28 mouse cellular contexts compared by ENCODE assay signal in genomic region chr17:46259675-46260074, GRCm38 (mm10). TPM values are rescaled to one million over a fixed set of nuclear protein-coding genes. Genes with fewer than 3 reads are reported as not detected.
DNase-seq lines count a peak whose midpoint lies in the region; ATAC-seq and TF ChIP-seq lines count a peak whose summit lies in the region.
"Had no signal": no experiment of that assay in that cellular context is flagged by ENCODE, and none has a peak within 500 bp of the region (broad histone marks: within the 10 kb centered on the region; RNA-seq: fewer than 3 reads in every experiment).

No protein-coding gene starts in this region.

- no peak overlapping the region for H3K4me2 ChIP-seq in heart, embryonic 13.5 days
- H3K4me2 ChIP-seq in limb, embryonic 13.5 days (replicated peaks), result no peak overlapping the region
- no peak overlapping the region for H3K4me2 ChIP-seq in midbrain, postnatal 0 days (ENCODE audit: low read depth, low read length, poor library complexity, severe bottlenecking)
- H3K4me2 ChIP-seq: embryonic facial prominence, embryonic 13.5 days; embryonic facial prominence, embryonic 15.5 days; forebrain, embryonic 12.5 days had no signal

- peak; percentile 94 for DNase-seq in heart, adult 11 months
- DNase-seq in heart, adult 9 months (ENCODE audit: low spot score in 2 of 2), result no peak
- no peak for DNase-seq in heart, postnatal 4 days
- no peak for DNase-seq in limb, embryonic 10.5 days (ENCODE audit: low spot score)
- no peak for DNase-seq in midbrain, postnatal 0 days (ENCODE audit: low spot score)
- DNase-seq: adrenal gland, adult 2 months; adrenal gland, postnatal 10 days; adrenal gland, postnatal 25 days; B cell, adult 2 months; cerebellum, adult 11 months; cerebellum, adult 18-20 months; cerebellum, adult 8-10 months; cerebellum, postnatal 14 days; cerebellum, postnatal 36 days; embryo, embryonic 11 days had no signal

- no peak for ATAC-seq in heart, embryonic 13.5 days (ENCODE audit: extremely low read depth, insufficient number of reproducible peaks, low FRiP score, low TSS enrichment)
- no peak for ATAC-seq in limb, embryonic 13.5 days (ENCODE audit: low FRiP score, low read depth)
- ATAC-seq in midbrain, postnatal 0 days (ENCODE audit: low FRiP score), result no peak
- ATAC-seq: CD4-positive, CD25-positive, alpha-beta regulatory T cell, adult 4 months; forebrain, embryonic 14.5 days; Patski had no signal

- TF ChIP-seq CTCF in midbrain, postnatal 0 days (IDR thresholded peaks at IDR 0.05), result no peak

- peaks cover 7% of the 10 kb centered on the region for H3K4me1 ChIP-seq in heart, embryonic 13.5 days
- H3K4me1 ChIP-seq in limb, embryonic 13.5 days, result peaks cover 2% of the 10 kb centered on the region; the same call in 1 of the 2 replicates
- peaks cover 5% of the 10 kb centered on the region for H3K4me1 ChIP-seq in limb, embryonic 10.5 days
- H3K4me1 ChIP-seq in midbrain, postnatal 0 days (ENCODE audit: insufficient read depth, low read length), result peaks cover 6% of the 10 kb centered on the region; the same call in 1 of the 2 replicates
- H3K4me1 ChIP-seq: embryonic facial prominence, embryonic 13.5 days had no signal

- 87% methylated on average over 17 of the region's 17 CpGs for WGBS in heart, embryonic 13.5 days
- 93% methylated on average over 17 of the region's 17 CpGs for WGBS in limb, embryonic 13.5 days
- 91% methylated on average over 17 of the region's 17 CpGs for WGBS in limb, embryonic 10.5 days
- 89% methylated on average over 17 of the region's 17 CpGs for whole genome bisulfite sequencing in midbrain, postnatal 0 days

- no peaks in the 10 kb centered on the region for H3K9me3 ChIP-seq in heart, embryonic 13.5 days
- H3K9me3 ChIP-seq in limb, embryonic 13.5 days, result no peaks in the 10 kb centered on the region
- no peaks in the 10 kb centered on the region for H3K9me3 ChIP-seq in limb, embryonic 10.5 days (replicated peaks)
- H3K9me3 ChIP-seq in midbrain, postnatal 0 days (ENCODE audit: low read length), result no peaks in the 10 kb centered on the region
- H3K9me3 ChIP-seq: embryonic facial prominence, embryonic 13.5 days; embryonic facial prominence, embryonic 15.5 days; forebrain, embryonic 10.5 days; forebrain, embryonic 12.5 days; G1E had no signal

- peaks cover 22% of the 10 kb centered on the region for H3K27me3 ChIP-seq in heart, embryonic 13.5 days (replicated peaks)
- peaks cover 23% of the 10 kb centered on the region for H3K27me3 ChIP-seq in limb, embryonic 13.5 days
- peaks cover 25% of the 10 kb centered on the region for H3K27me3 ChIP-seq in limb, embryonic 10.5 days (ENCODE audit: low read depth, poor library complexity, severe bottlenecking)
- no peaks in the 10 kb centered on the region for H3K27me3 ChIP-seq in midbrain, postnatal 0 days (ENCODE audit: insufficient read depth, low read length)
- H3K27me3 ChIP-seq: CH12.LX, Patski had no signal

- peaks cover 85% of the 10 kb centered on the region for H3K36me3 ChIP-seq in heart, embryonic 13.5 days
- peaks cover 84% of the 10 kb centered on the region for H3K36me3 ChIP-seq in limb, embryonic 13.5 days
- H3K36me3 ChIP-seq in limb, embryonic 10.5 days, result peaks cover 83% of the 10 kb centered on the region
- H3K36me3 ChIP-seq in midbrain, postnatal 0 days (ENCODE audit: insufficient read depth, low read length), result peaks cover 49% of the 10 kb centered on the region

- H3K27ac ChIP-seq in heart, embryonic 13.5 days (replicated peaks), result 0 out of 2 replicates have a peak overlapping the region, but pooled peaks have one; percentile 24
- no peak overlapping the region for H3K27ac ChIP-seq in limb, embryonic 13.5 days
- H3K27ac ChIP-seq in limb, embryonic 10.5 days, result no peak overlapping the region
- no peak overlapping the region for H3K27ac ChIP-seq in midbrain, postnatal 0 days (ENCODE audit: low read depth, low read length)
- H3K27ac ChIP-seq: embryonic facial prominence, embryonic 13.5 days; embryonic facial prominence, embryonic 15.5 days; forebrain, embryonic 10.5 days; forebrain, embryonic 12.5 days had no signal

- no peak overlapping the region for H3K4me3 ChIP-seq in heart, embryonic 13.5 days
- H3K4me3 ChIP-seq in limb, embryonic 13.5 days, result no peak overlapping the region
- H3K4me3 ChIP-seq in limb, embryonic 10.5 days, result no peak overlapping the region
- H3K4me3 ChIP-seq in midbrain, postnatal 0 days (ENCODE audit: low read depth, low read length), result no peak overlapping the region
- H3K4me3 ChIP-seq: embryonic facial prominence, embryonic 13.5 days; embryonic facial prominence, embryonic 15.5 days; erythroblast, embryonic 14.5 days; forebrain, embryonic 10.5 days; forebrain, embryonic 12.5 days had no signal

- H3K9ac ChIP-seq in heart, embryonic 13.5 days, result no peak overlapping the region
- H3K9ac ChIP-seq in limb, embryonic 13.5 days, result 0 out of 2 replicates have a peak overlapping the region, but pooled peaks have one; percentile 19
- no peak overlapping the region for H3K9ac ChIP-seq in midbrain, postnatal 0 days (replicated peaks; ENCODE audit: low read length, poor library complexity, severe bottlenecking)
- H3K9ac ChIP-seq: embryonic facial prominence, embryonic 13.5 days; embryonic facial prominence, embryonic 15.5 days; forebrain, embryonic 12.5 days had no signal

RNA-seq across cellular contexts. Expression of gene Lrrc73, which starts 6.3 kb away (rescaled TPM):
- 0.59 and 0.88 TPM in 2 replicates for polyA plus RNA-seq in heart, embryonic 13.5 days (2015; fragmentation: Nextera tagmentation; extraction: Ambion mirVana)
- under 1 TPM; 0.81 to 0.90 TPM for total RNA-seq in heart, postnatal 4 days (2021)
- 0.69 and 1.4 TPM in 2 replicates for polyA plus RNA-seq in limb, embryonic 13.5 days (2015; fragmentation: Nextera tagmentation; extraction: Ambion mirVana)
- 0.25 and 0.44 TPM in 2 replicates for polyA plus RNA-seq in limb, embryonic 10.5 days (2016; fragmentation: Nextera tagmentation; extraction: Ambion mirVana)
- 43.1 and 61.3 TPM in 2 replicates for total RNA-seq in midbrain, postnatal 0 days (2014; rRNA removed)
- 32.8 and 33.0 TPM in 2 replicates for polyA plus RNA-seq in midbrain, postnatal 0 days (2015; fragmentation: Nextera tagmentation; extraction: Ambion mirVana)
- total RNA-seq: common myeloid progenitor, adult 5-6 weeks had no signal

RNA-seq across cellular contexts. Expression of gene Yipf3, which starts 11.8 kb away (rescaled TPM):
- polyA plus RNA-seq in heart, embryonic 13.5 days (2015; fragmentation: Nextera tagmentation; extraction: Ambion mirVana), result 80.3 and 83.1 TPM in 2 replicates
- 10 to 100 TPM; 64.6 TPM for total RNA-seq in heart, postnatal 4 days (2021)
- polyA plus RNA-seq in limb, embryonic 13.5 days (2015; fragmentation: Nextera tagmentation; extraction: Ambion mirVana), result 104 and 110 TPM in 2 replicates
- polyA plus RNA-seq in limb, embryonic 10.5 days (2016; fragmentation: Nextera tagmentation; extraction: Ambion mirVana), result 73.0 and 81.9 TPM in 2 replicates
- total RNA-seq in midbrain, postnatal 0 days (2014; rRNA removed), result 18.9 and 24.8 TPM in 2 replicates
- 70.6 and 77.4 TPM in 2 replicates for polyA plus RNA-seq in midbrain, postnatal 0 days (2015; fragmentation: Nextera tagmentation; extraction: Ambion mirVana)

RNA-seq across cellular contexts. Expression of gene Polr1c, which starts 11.8 kb away (rescaled TPM):
- 46.8 and 48.4 TPM in 2 replicates for polyA plus RNA-seq in heart, embryonic 13.5 days (2015; fragmentation: Nextera tagmentation; extraction: Ambion mirVana)
- total RNA-seq in heart, postnatal 4 days (2021), result 10 to 100 TPM; 26.2 to 30.5 TPM
- polyA plus RNA-seq in limb, embryonic 13.5 days (2015; fragmentation: Nextera tagmentation; extraction: Ambion mirVana), result 103 and 105 TPM in 2 replicates
- polyA plus RNA-seq in limb, embryonic 10.5 days (2016; fragmentation: Nextera tagmentation; extraction: Ambion mirVana), result 132 and 144 TPM in 2 replicates
- 54.1 and 54.7 TPM in 2 replicates for total RNA-seq in midbrain, postnatal 0 days (2014; rRNA removed)
- 55.5 and 59.2 TPM in 2 replicates for polyA plus RNA-seq in midbrain, postnatal 0 days (2015; fragmentation: Nextera tagmentation; extraction: Ambion mirVana)

RNA-seq across cellular contexts. Expression of gene Tjap1, which starts 23.2 kb away (rescaled TPM):
- 35.7 and 37.1 TPM in 2 replicates for polyA plus RNA-seq in heart, embryonic 13.5 days (2015; fragmentation: Nextera tagmentation; extraction: Ambion mirVana)
- total RNA-seq in heart, postnatal 4 days (2021), result 10 to 100 TPM; 55.0 to 59.0 TPM
- 61.3 and 68.2 TPM in 2 replicates for polyA plus RNA-seq in limb, embryonic 13.5 days (2015; fragmentation: Nextera tagmentation; extraction: Ambion mirVana)
- 60.3 and 61.2 TPM in 2 replicates for polyA plus RNA-seq in limb, embryonic 10.5 days (2016; fragmentation: Nextera tagmentation; extraction: Ambion mirVana)
- total RNA-seq in midbrain, postnatal 0 days (2014; rRNA removed), result 22.0 and 31.7 TPM in 2 replicates
- 18.6 and 19.5 TPM in 2 replicates for polyA plus RNA-seq in midbrain, postnatal 0 days (2015; fragmentation: Nextera tagmentation; extraction: Ambion mirVana)

RNA-seq across cellular contexts. Expression of gene Dlk2, which starts 37.5 kb away (rescaled TPM):
- 0.35 and 0.47 TPM in 2 replicates for polyA plus RNA-seq in heart, embryonic 13.5 days (2015; fragmentation: Nextera tagmentation; extraction: Ambion mirVana)
- 1 to 10 TPM in 1 of 2 experiments, under 1 TPM in 1; 0.95 to 1.1 TPM for total RNA-seq in heart, postnatal 4 days (2021)
- 8.8 and 11.0 TPM in 2 replicates for polyA plus RNA-seq in limb, embryonic 13.5 days (2015; fragmentation: Nextera tagmentation; extraction: Ambion mirVana)
- polyA plus RNA-seq in limb, embryonic 10.5 days (2016; fragmentation: Nextera tagmentation; extraction: Ambion mirVana), result 0.65 and 1.3 TPM in 2 replicates
- 60.1 and 66.8 TPM in 2 replicates for total RNA-seq in midbrain, postnatal 0 days (2014; rRNA removed)
- polyA plus RNA-seq in midbrain, postnatal 0 days (2015; fragmentation: Nextera tagmentation; extraction: Ambion mirVana), result 22.9 and 28.0 TPM in 2 replicates
- total RNA-seq: adrenal gland, postnatal 25 days had no signal
- polyA plus RNA-seq: CD4-positive, CD25-positive, alpha-beta regulatory T cell, adult 4 months; erythroblast, embryonic 14.5 days; G1E had no signal

Comparison
In these comparisons a context has a peak if more than half of its experiments do, and no peak if none do; other contexts are left out.
1. RNA of gene Lrrc73, which starts 6.3 kb away (polyA plus RNA-seq): 32.8 to 33.0 TPM in midbrain, postnatal 0 days; 0.69 to 1.4 TPM in limb, embryonic 13.5 days, 0.59 to 0.88 TPM in heart, embryonic 13.5 days and 0.25 to 0.44 TPM in limb, embryonic 10.5 days; every median in the first group is over 10 times any median in the second.